Mouse (Mus musculus) forebrain, postnatal 0 days (tissue): ENCODE results near the gene Olfr609. TPM values are rescaled to one million over a fixed set of nuclear protein-coding genes. Genes with fewer than 3 reads are reported as not detected.

ENCODE experiments used
- ATAC-seq: fragments of 200-750 bp; cut with Nextera tagmentation; 2 replicates; pipeline ENCODE4 v1.8.0; 2017; ENCODE audit warnings: mild to moderate bottlenecking, moderate library complexity
- DNase-seq: peaks from one replicate; pipeline ENCODE4 v3.0.0-alpha.2; 2015
- H3K27ac ChIP-seq: fragments of 300-500 bp; sonication (generic); 2 replicates; pipeline ENCODE4 v1.5.1; 2014; ENCODE audit warnings: low read depth, mild to moderate bottlenecking, antibody characterized with exemption, low read length, moderate library complexity, mixed read lengths
- H3K27me3 ChIP-seq: fragments of 300-500 bp; sonication (generic); 2 replicates; pipeline ENCODE4 v1.6.1; 2014; ENCODE audit warnings: mild to moderate bottlenecking, low read length, mixed read lengths; ENCODE audit not compliant: insufficient read depth
- H3K36me3 ChIP-seq: fragments of 300-500 bp; sonication (generic); 2 replicates; pipeline ENCODE4 v1.6.1; 2014; ENCODE audit warnings: mild to moderate bottlenecking, moderate library complexity; ENCODE audit not compliant: insufficient read depth
- H3K4me1 ChIP-seq: fragments of 300-500 bp; sonication (generic); 2 replicates; pipeline ENCODE4 v1.6.1; 2014; ENCODE audit warnings: antibody characterized with exemption; ENCODE audit not compliant: insufficient read depth
- H3K4me2 ChIP-seq: fragments of 300-500 bp; sonication (generic); 2 replicates; pipeline ENCODE4 v1.6.1; 2014; ENCODE audit warnings: low read depth, mild to moderate bottlenecking, moderate library complexity
- H3K4me3 ChIP-seq: fragments of 300-500 bp; sonication (generic); 2 replicates; pipeline ENCODE4 v1.5.1; 2014; ENCODE audit warnings: low read depth, low read length, mixed read lengths
- H3K9ac ChIP-seq: fragments of 300-500 bp; sonication (generic); 2 replicates; pipeline ENCODE4 v1.6.1; 2014; ENCODE audit warnings: mild to moderate bottlenecking
- H3K9me3 ChIP-seq: fragments of 300-500 bp; sonication (generic); 2 replicates; pipeline ENCODE4 v1.6.1; 2016; ENCODE audit warnings: low read length
- CTCF ChIP-seq: sonication (generic); IDR thresholded peaks from 2 replicates; pipeline ENCODE4 v1.5.1; 2016; ENCODE audit warnings: antibody characterized with exemption, control low read depth, low read depth
- WGBS: fragments of 180-500 bp; shearing (Covaris S2); extraction: QIAGEN DNeasy Blood & Tissue Kit; methylation state at CpG from one replicate; pipeline ENCODE4 v1.1.7; 2014; 5-methylcytosine and 5-hydroxymethylcytosine counted together
- polyA plus RNA-seq: library from polyadenylated mRNA; unstranded; fragments of >200 nt; fragmentation: Nextera tagmentation; extraction: Ambion mirVana; gene quantifications from 2 replicates; pipeline ENCODE4 v1.2.1, GENCODE M21; 2015
- total RNA-seq: library from RNA; depleted of rRNA; stranded (reverse); fragments of >200 nt; gene quantifications from 2 replicates; pipeline ENCODE4 v1.2.3, GENCODE M21; 2014; rRNA removed

Olfr609 gene
- total and polyA plus RNA-seq, 2 experiments from 2014 or later: not detected

DNA sequence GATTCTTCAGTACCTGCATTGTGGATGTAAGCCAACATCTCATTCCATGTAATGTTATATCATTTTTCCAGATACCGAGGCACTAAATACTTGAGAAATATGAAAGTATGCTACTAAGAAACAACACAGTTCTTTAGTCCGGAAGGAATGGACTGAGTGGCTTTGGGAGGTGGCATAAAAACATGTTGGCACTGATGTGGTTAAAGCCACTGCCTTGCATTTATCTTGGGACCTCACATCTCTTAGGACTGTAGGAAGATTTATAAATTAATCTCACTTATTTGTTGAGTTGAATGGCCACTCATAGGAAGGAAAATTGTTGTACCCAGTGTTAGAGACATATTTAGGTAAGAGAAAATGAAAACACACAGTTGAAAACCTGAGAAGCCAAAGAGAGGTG is 49.1 kb downstream of the Olfr609 start, which contains the start of gene Olfr606:
Gene Olfr606 (plus strand): TSS at position 301 of the 400 bp plus-strand sequence.
- no peak for TF ChIP-seq CTCF
- no peak for ATAC-seq
- no peak within 1 kb of the TSS for H3K4me2 ChIP-seq
- DNase-seq: no peak
- no peak within 1 kb of the TSS for H3K9ac ChIP-seq
- no peak within 1 kb of the TSS for H3K4me3 ChIP-seq
- H3K4me1 ChIP-seq: no peaks in the 10 kb centered on the region
- no peaks in the 10 kb centered on the region for H3K27me3 ChIP-seq
- WGBS: 94% methylated on average over 2 of the region's 2 CpGs
- H3K9me3 ChIP-seq: no peaks in the 10 kb centered on the region
- no peak within 1 kb of the TSS for H3K27ac ChIP-seq
- no peaks in the 10 kb centered on the region for H3K36me3 ChIP-seq

DNA sequence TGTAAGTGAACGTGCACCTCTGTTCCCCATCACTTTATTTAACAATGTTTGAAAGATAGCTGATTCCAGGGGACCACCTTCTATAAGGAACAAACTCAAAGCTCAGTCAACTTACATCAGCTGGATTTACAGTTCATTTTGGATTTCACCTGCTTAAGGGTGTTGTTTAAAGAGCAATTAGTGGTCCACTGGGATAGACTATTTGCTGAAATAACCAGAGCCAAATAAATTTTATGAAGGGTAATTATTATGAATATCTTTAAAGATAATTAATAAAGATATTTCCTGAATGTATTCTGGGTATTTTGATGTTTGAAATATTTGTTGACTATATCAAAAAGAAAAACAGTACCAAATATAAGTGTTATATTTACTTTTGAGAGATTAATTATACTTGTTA is 52.5 kb downstream of the Olfr609 start, which contains the start of gene Olfr605:
Gene Olfr605 (minus strand): TSS at position 101 of the 400 bp plus-strand sequence.
- Histone ChIP-seq H3K9me3 (no peaks in the 10 kb centered on the region), H3K4me3 (no peak within 1 kb of the TSS), H3K36me3 (no peaks in the 10 kb centered on the region), H3K27me3 (no peaks in the 10 kb centered on the region), H3K4me2 (no peak within 1 kb of the TSS), H3K9ac (no peak within 1 kb of the TSS), H3K27ac (no peak within 1 kb of the TSS), H3K4me1 (no peaks in the 10 kb centered on the region)
- no peak for TF ChIP-seq CTCF
- no peak for ATAC-seq
- 83% methylated on average over 1 of the region's 1 CpGs for WGBS
- DNase-seq: no peak

Other genes with a start within 250 kb of the Olfr609 start
- gene Usp17ld, start 245.6 kb downstream of the Olfr609 start, total RNA-seq: not detected in 2 replicates
- not detected in 2 replicates for gene Usp17ld, start 245.6 kb downstream of the Olfr609 start, polyA plus RNA-seq
- gene Olfr596, start 192.4 kb downstream of the Olfr609 start, total RNA-seq: not detected in 2 replicates
- gene Olfr596, start 192.4 kb downstream of the Olfr609 start, polyA plus RNA-seq: not detected in 2 replicates
- gene Olfr597, start 181.7 kb downstream of the Olfr609 start, total RNA-seq: 0.24 TPM in 1 of 2 replicates, not detected in the other
- not detected in 2 replicates for gene Olfr597, start 181.7 kb downstream of the Olfr609 start, polyA plus RNA-seq
- gene Olfr598, start 174.5 kb downstream of the Olfr609 start, total RNA-seq: not detected in 2 replicates
- not detected in 2 replicates for gene Olfr598, start 174.5 kb downstream of the Olfr609 start, polyA plus RNA-seq
- gene Olfr599, start 162.1 kb downstream of the Olfr609 start, total RNA-seq: not detected in 2 replicates
- gene Olfr599, start 162.1 kb downstream of the Olfr609 start, polyA plus RNA-seq: not detected in 2 replicates
- not detected in 2 replicates for gene Olfr600, start 148.4 kb downstream of the Olfr609 start, total RNA-seq
- not detected in 2 replicates for gene Olfr600, start 148.4 kb downstream of the Olfr609 start, polyA plus RNA-seq
- not detected in 2 replicates for gene Olfr601, start 135.4 kb downstream of the Olfr609 start, total RNA-seq
- gene Olfr601, start 135.4 kb downstream of the Olfr609 start, polyA plus RNA-seq: not detected in 2 replicates
- gene Olfr603, start 111.9 kb downstream of the Olfr609 start, total RNA-seq: not detected in 2 replicates
- not detected in 2 replicates for gene Olfr603, start 111.9 kb downstream of the Olfr609 start, polyA plus RNA-seq
- gene Usp17lc, start 83.0 kb downstream of the Olfr609 start, total RNA-seq: not detected in 2 replicates
- not detected in 2 replicates for gene Usp17lc, start 83.0 kb downstream of the Olfr609 start, polyA plus RNA-seq
- gene Olfr605, start 52.6 kb downstream of the Olfr609 start, total RNA-seq: not detected in 2 replicates
- gene Olfr605, start 52.6 kb downstream of the Olfr609 start, polyA plus RNA-seq: not detected in 2 replicates
- gene Olfr606, start 49.0 kb downstream of the Olfr609 start, total RNA-seq: not detected in 2 replicates
- gene Olfr606, start 49.0 kb downstream of the Olfr609 start, polyA plus RNA-seq: not detected in 2 replicates
- gene Olfr607, start 33.9 kb downstream of the Olfr609 start, total RNA-seq: not detected in 2 replicates
- not detected in 2 replicates for gene Olfr607, start 33.9 kb downstream of the Olfr609 start, polyA plus RNA-seq
- gene Olfr608, start 28.2 kb downstream of the Olfr609 start, total RNA-seq: not detected in 2 replicates
- gene Olfr608, start 28.2 kb downstream of the Olfr609 start, polyA plus RNA-seq: not detected in 2 replicates
- not detected in 2 replicates for gene Olfr610, start 14.1 kb upstream of the Olfr609 start, total RNA-seq
- not detected in 2 replicates for gene Olfr610, start 14.1 kb upstream of the Olfr609 start, polyA plus RNA-seq
- gene Olfr611, start 22.8 kb upstream of the Olfr609 start, total RNA-seq: not detected in 2 replicates
- gene Olfr611, start 22.8 kb upstream of the Olfr609 start, polyA plus RNA-seq: not detected in 2 replicates
- not detected in 2 replicates for gene Olfr612, start 44.7 kb upstream of the Olfr609 start, total RNA-seq
- not detected in 2 replicates for gene Olfr612, start 44.7 kb upstream of the Olfr609 start, polyA plus RNA-seq
- gene Olfr613, start 50.0 kb upstream of the Olfr609 start, total RNA-seq: not detected in 2 replicates
- gene Olfr613, start 50.0 kb upstream of the Olfr609 start, polyA plus RNA-seq: not detected in 2 replicates
- not detected in 2 replicates for gene Olfr615, start 58.0 kb upstream of the Olfr609 start, total RNA-seq
- gene Olfr615, start 58.0 kb upstream of the Olfr609 start, polyA plus RNA-seq: not detected in 2 replicates
- not detected in 2 replicates for gene Olfr616, start 71.1 kb upstream of the Olfr609 start, total RNA-seq
- gene Olfr616, start 71.1 kb upstream of the Olfr609 start, polyA plus RNA-seq: not detected in 2 replicates
- gene Olfr617, start 75.0 kb upstream of the Olfr609 start, total RNA-seq: not detected in 2 replicates
- gene Olfr617, start 75.0 kb upstream of the Olfr609 start, polyA plus RNA-seq: not detected in 2 replicates
- gene Olfr618, start 92.0 kb upstream of the Olfr609 start, total RNA-seq: not detected in 2 replicates
- not detected in 2 replicates for gene Olfr618, start 92.0 kb upstream of the Olfr609 start, polyA plus RNA-seq
- not detected in 2 replicates for gene Olfr619, start 102.5 kb upstream of the Olfr609 start, total RNA-seq
- not detected in 2 replicates for gene Olfr619, start 102.5 kb upstream of the Olfr609 start, polyA plus RNA-seq
- gene Olfr620, start 114.5 kb upstream of the Olfr609 start, total RNA-seq: not detected in 2 replicates
- not detected in 2 replicates for gene Olfr620, start 114.5 kb upstream of the Olfr609 start, polyA plus RNA-seq
- gene Olfr622, start 144.6 kb upstream of the Olfr609 start, total RNA-seq: not detected in 2 replicates
- not detected in 2 replicates for gene Olfr622, start 144.6 kb upstream of the Olfr609 start, polyA plus RNA-seq
- not detected in 2 replicates for gene Olfr623, start 165.6 kb upstream of the Olfr609 start, total RNA-seq
- not detected in 2 replicates for gene Olfr623, start 165.6 kb upstream of the Olfr609 start, polyA plus RNA-seq
- gene Olfr624, start 173.1 kb upstream of the Olfr609 start, total RNA-seq: not detected in 2 replicates
- gene Olfr624, start 173.1 kb upstream of the Olfr609 start, polyA plus RNA-seq: not detected in 2 replicates
- gene Olfr625-ps1, start 184.7 kb upstream of the Olfr609 start, total RNA-seq: not detected in 2 replicates
- not detected in 2 replicates for gene Olfr625-ps1, start 184.7 kb upstream of the Olfr609 start, polyA plus RNA-seq
- not detected in 2 replicates for gene Olfr243, start 216.6 kb upstream of the Olfr609 start, total RNA-seq
- gene Olfr243, start 216.6 kb upstream of the Olfr609 start, polyA plus RNA-seq: not detected in 2 replicates
- not detected in 2 replicates for gene Olfr628, start 232.3 kb upstream of the Olfr609 start, total RNA-seq
- gene Olfr628, start 232.3 kb upstream of the Olfr609 start, polyA plus RNA-seq: not detected in 2 replicates
- gene Olfr629, start 246.9 kb upstream of the Olfr609 start, total RNA-seq: not detected in 2 replicates
- gene Olfr629, start 246.9 kb upstream of the Olfr609 start, polyA plus RNA-seq: not detected in 2 replicates